Mouse (Mus musculus) kidney, adult 2 months (tissue): Measurements from ENCODE around the gene Fam3b. TPM values are rescaled to one million over a fixed set of nuclear protein-coding genes. Genes with fewer than 3 reads are reported as not detected.
A peak's percentile ranks its signal among the peaks of the same experiment; 100 is the strongest.

Source experiments
- DNase-seq: peaks from one replicate; pipeline ENCODE4 v3.0.0; 2021
- H3K27ac ChIP-seq: fragments of 200-500 bp; 2 replicates; pipeline ENCODE4 v1.5.1; 2012; ENCODE audit warnings: low read depth, low read length, control low read depth, inconsistent platforms; ENCODE audit not compliant: insufficient read depth
- H3K27me3 ChIP-seq: fragments of 200-500 bp; replicated peaks from 2 replicates; pipeline ENCODE4 v1.6.1; 2012; ENCODE audit warnings: mild to moderate bottlenecking, moderate library complexity, low read length, inconsistent platforms; ENCODE audit not compliant: control insufficient read depth, insufficient read depth
- H3K36me3 ChIP-seq: fragments of 200-500 bp; 2 replicates; pipeline ENCODE4 v1.6.1; 2012; ENCODE audit warnings: mild to moderate bottlenecking, moderate library complexity, low read length, inconsistent platforms; ENCODE audit not compliant: control insufficient read depth, insufficient read depth
- H3K4me1 ChIP-seq: fragments of 200-500 bp; 2 replicates; pipeline ENCODE4 v1.6.1; 2011; ENCODE audit warnings: low read length; ENCODE audit not compliant: control insufficient read depth, insufficient read depth
- H3K4me3 ChIP-seq: fragments of 200-500 bp; 2 replicates; pipeline ENCODE4 v1.5.1; 2011; ENCODE audit warnings: mild to moderate bottlenecking, low read depth, low read length, control low read depth; ENCODE audit not compliant: insufficient read depth
- CTCF ChIP-seq: fragments of 200-500 bp; conservative IDR thresholded peaks from 2 replicates; pipeline ENCODE4 v1.5.1; 2011; ENCODE audit warnings: low read depth, mild to moderate bottlenecking, control low read depth, low read length, moderate library complexity, mixed read lengths; ENCODE audit not compliant: insufficient read depth, insufficient read length
- POLR2A ChIP-seq: fragments of 200-500 bp; IDR thresholded peaks from one replicate; pipeline ENCODE4 v1.6.1; 2011; ENCODE audit warnings: low read depth, low read length, control low read depth
- WGBS: fragments of 180-500 bp; shearing (Covaris S2); methylation state at CpG from one replicate; pipeline ENCODE4 v1.1.7; 2018; 5-methylcytosine and 5-hydroxymethylcytosine counted together
- polyA plus RNA-seq: library from polyadenylated mRNA; depleted of rRNA; stranded (reverse); fragments of >200 nt; gene quantifications from 2 replicates; pipeline ENCODE4 v1.2.3, GENCODE M21; 2012

Gene Fam3b
- polyA plus RNA-seq, 1 experiment: not detected

- TF ChIP-seq CTCF: no peak
- no peak for TF ChIP-seq POLR2A
- Histone ChIP-seq H3K4me1 (no peaks in the 10 kb centered on the region), H3K4me3 (no peak overlapping the region), H3K36me3 (no peaks in the 10 kb centered on the region), H3K27me3 (no peaks in the 10 kb centered on the region), H3K27ac (no peak overlapping the region)
- no peak for DNase-seq
Observed at GRCm38 (mm10) chr16:97507783-97508182, 6.8 kb downstream of the Fam3b start.

- Histone ChIP-seq H3K27me3 (no peaks in the 10 kb centered on the region), H3K36me3 (no peaks in the 10 kb centered on the region), H3K27ac (no peak overlapping the region), H3K4me3 (no peak overlapping the region), H3K4me1 (no peaks in the 10 kb centered on the region)
- WGBS: 67% methylated on average over 3 of the region's 3 CpGs
- no peak for TF ChIP-seq CTCF
- TF ChIP-seq POLR2A: no peak
- DNase-seq: peak; percentile 16
Observed at GRCm38 (mm10) chr16:97504793-97505192, 9.8 kb downstream of the Fam3b start.

GRCm38 (mm10) chr16:97503849-97504248, 10.8 kb downstream of the Fam3b start:
- no peaks in the 10 kb centered on the region for H3K4me1 ChIP-seq
- 84% methylated on average over 3 of the region's 3 CpGs for WGBS
- no peaks in the 10 kb centered on the region for H3K27me3 ChIP-seq
- H3K4me3 ChIP-seq: no peak overlapping the region
- TF ChIP-seq CTCF (no peak), POLR2A (no peak)
- no peaks in the 10 kb centered on the region for H3K36me3 ChIP-seq
- H3K27ac ChIP-seq: no peak overlapping the region
- DNase-seq: no peak

- Histone ChIP-seq H3K4me3 (no peak overlapping the region), H3K4me1 (no peaks in the 10 kb centered on the region), H3K36me3 (no peaks in the 10 kb centered on the region), H3K27ac (no peak overlapping the region), H3K27me3 (no peaks in the 10 kb centered on the region)
- 87% methylated on average over 7 of the region's 7 CpGs for WGBS
- TF ChIP-seq POLR2A (no peak), CTCF (no peak)
- no peak for DNase-seq
Observed at GRCm38 (mm10) chr16:97500901-97501300, 13.7 kb downstream of the Fam3b start.

- Histone ChIP-seq H3K27ac (no peak overlapping the region), H3K4me1 (no peaks in the 10 kb centered on the region), H3K4me3 (no peak overlapping the region), H3K27me3 (no peaks in the 10 kb centered on the region), H3K36me3 (no peaks in the 10 kb centered on the region)
- no peak for DNase-seq
- TF ChIP-seq CTCF: no peak
- TF ChIP-seq POLR2A: no peak
- 94% methylated on average over 7 of the region's 7 CpGs for WGBS
Observed at GRCm38 (mm10) chr16:97499450-97499849, 15.2 kb downstream of the Fam3b start.

- TF ChIP-seq POLR2A: no peak
- TF ChIP-seq CTCF: no peak
- Histone ChIP-seq H3K36me3 (no peaks in the 10 kb centered on the region), H3K4me1 (no peaks in the 10 kb centered on the region), H3K4me3 (no peak overlapping the region), H3K27me3 (no peaks in the 10 kb centered on the region), H3K27ac (no peak overlapping the region)
- DNase-seq: no peak
- 97% methylated on average over 3 of the region's 3 CpGs for WGBS
Observed at GRCm38 (mm10) chr16:97498139-97498538, 16.5 kb downstream of the Fam3b start.

- Histone ChIP-seq H3K27me3 (no peaks in the 10 kb centered on the region), H3K4me1 (no peaks in the 10 kb centered on the region), H3K36me3 (no peaks in the 10 kb centered on the region), H3K4me3 (no peak overlapping the region), H3K27ac (no peak overlapping the region)
- TF ChIP-seq CTCF (no peak), POLR2A (no peak)
- DNase-seq: no peak
- 38% methylated on average over 5 of the region's 5 CpGs for WGBS
Observed at GRCm38 (mm10) chr16:97497682-97498081, 16.9 kb downstream of the Fam3b start.

- Histone ChIP-seq H3K4me3 (no peak overlapping the region), H3K36me3 (no peaks in the 10 kb centered on the region), H3K27ac (no peak overlapping the region), H3K4me1 (no peaks in the 10 kb centered on the region), H3K27me3 (no peaks in the 10 kb centered on the region)
- WGBS: 61% methylated on average over 3 of the region's 3 CpGs
- TF ChIP-seq POLR2A (no peak), CTCF (no peak)
- no peak for DNase-seq
Observed at GRCm38 (mm10) chr16:97496026-97496425, 18.6 kb downstream of the Fam3b start.
